Mouse (Mus musculus): ENCODE measurements at regions not wholly inside any gene's neighbourhood (a gene's known extent, or its start where the extent isn't known, plus 50 kb on each side); places are given as distances from the start of the nearest gene placed in this dataset.

DNA sequence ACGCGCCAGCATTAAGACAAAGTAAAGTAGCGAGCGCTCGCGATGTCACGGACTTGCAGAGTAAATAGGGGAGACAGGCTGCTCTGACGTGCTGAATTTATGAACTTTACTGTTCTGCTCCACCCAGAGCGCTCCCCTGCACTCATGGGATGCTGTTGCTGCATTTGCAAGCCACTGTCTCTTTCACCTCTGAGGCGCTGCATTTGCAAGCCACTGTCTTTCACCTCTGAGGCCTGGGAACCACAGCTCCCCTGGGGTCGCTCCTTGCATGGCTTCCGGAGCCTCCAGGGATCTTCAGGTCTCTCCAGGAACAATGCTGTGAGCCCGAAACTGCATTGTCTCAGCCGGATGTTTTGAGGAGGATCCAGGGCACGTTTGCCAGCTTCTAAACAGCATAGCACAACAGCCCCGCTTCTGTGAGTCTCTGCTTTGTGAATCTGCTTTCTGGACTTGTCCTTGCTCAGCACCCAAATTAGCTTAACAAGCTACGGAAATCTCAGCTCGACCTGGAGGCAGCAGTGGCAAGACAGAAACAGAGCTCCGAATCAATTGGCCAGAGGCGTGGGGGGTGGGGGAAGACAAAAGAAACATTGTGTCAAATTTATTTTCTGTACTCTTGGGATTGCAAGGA, 179.6 kb downstream of the 1700010I14Rik start:
- H3K9ac ChIP-seq, result peak overlapping the region; percentile 23; the same call in 1 of the 2 replicates
- ATAC-seq (ENCODE audit: insufficient number of reproducible peaks, low FRiP score, low TSS enrichment, low read depth), result no peak
- peaks cover 6% of the 10 kb centered on the region; the same call in 1 of the 2 replicates for H3K27me3 ChIP-seq
- peaks cover 15% of the 10 kb centered on the region for H3K4me1 ChIP-seq
- peak overlapping the region; percentile 80 for H3K4me2 ChIP-seq (replicated peaks)
- under 1% methylated on average over 20 of the region's 20 CpGs for WGBS
- H3K27ac ChIP-seq (replicated peaks), result no peak overlapping the region
- no peaks in the 10 kb centered on the region for H3K36me3 ChIP-seq
- H3K4me3 ChIP-seq (replicated peaks), result peak overlapping the region; percentile 41
- H3K9me3 ChIP-seq (replicated peaks), result no peaks in the 10 kb centered on the region

DNA sequence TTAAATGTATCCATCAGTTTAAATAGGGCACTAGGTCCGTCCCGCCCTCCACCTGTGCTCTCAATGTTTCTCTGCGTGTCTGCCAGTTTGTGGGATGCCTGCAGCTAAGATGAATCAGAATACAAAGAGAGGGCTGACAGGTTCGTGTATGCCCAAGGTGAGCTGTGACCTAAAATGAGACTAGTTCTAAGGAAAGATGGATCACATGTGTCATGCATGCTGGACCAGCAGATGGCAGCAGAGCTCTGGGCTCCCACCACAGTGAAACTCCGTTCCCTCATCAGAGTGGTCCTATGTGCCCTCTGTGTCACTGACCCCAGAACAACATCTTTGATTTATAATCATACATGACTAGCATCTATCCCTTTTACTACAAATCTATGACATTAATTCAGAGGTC, 180.3 kb downstream of the 1700010I14Rik start:
- H3K9me3 ChIP-seq (replicated peaks), result no peaks in the 10 kb centered on the region
- ATAC-seq (ENCODE audit: insufficient number of reproducible peaks, low FRiP score, low TSS enrichment, low read depth), result no peak
- H3K4me1 ChIP-seq, result peaks cover 15% of the 10 kb centered on the region
- no peak overlapping the region for H3K27ac ChIP-seq (replicated peaks)
- H3K9ac ChIP-seq, result no peak overlapping the region
- H3K4me3 ChIP-seq (replicated peaks), result peak overlapping the region; percentile 41
- H3K4me2 ChIP-seq (replicated peaks), result peak overlapping the region; percentile 80
- no peaks in the 10 kb centered on the region for H3K36me3 ChIP-seq
- peaks cover 6% of the 10 kb centered on the region; the same call in 1 of the 2 replicates for H3K27me3 ChIP-seq
- WGBS, result 0% methylated on average over 5 of the region's 5 CpGs

DNA sequence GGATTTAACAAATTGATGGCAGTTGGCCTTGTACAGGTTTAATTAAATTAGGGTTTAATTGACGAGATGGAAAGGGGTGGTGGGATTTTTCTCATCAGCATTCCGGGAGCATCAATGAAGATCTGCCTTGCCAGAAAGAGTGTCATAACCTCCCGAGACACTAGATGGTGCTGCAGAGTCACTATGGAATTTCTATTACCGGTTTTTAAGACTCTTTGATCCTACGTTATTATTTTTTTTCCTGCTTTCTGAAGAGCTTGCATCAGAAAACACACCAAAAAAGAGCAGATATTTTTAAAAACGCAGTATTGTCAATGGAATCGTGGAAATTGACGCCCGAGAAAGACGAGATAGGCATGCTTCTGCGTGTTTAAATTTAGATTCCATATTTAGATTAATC, 181.2 kb downstream of the 1700010I14Rik start:
- H3K4me2 ChIP-seq (replicated peaks), result no peak overlapping the region
- H3K27me3 ChIP-seq, result peaks cover 6% of the 10 kb centered on the region; the same call in 1 of the 2 replicates
- no peak overlapping the region for H3K27ac ChIP-seq (replicated peaks)
- no peaks in the 10 kb centered on the region for H3K9me3 ChIP-seq (replicated peaks)
- H3K4me1 ChIP-seq, result peaks cover 15% of the 10 kb centered on the region
- H3K9ac ChIP-seq, result no peak overlapping the region
- no peak for ATAC-seq (ENCODE audit: insufficient number of reproducible peaks, low FRiP score, low TSS enrichment, low read depth)
- no peaks in the 10 kb centered on the region for H3K36me3 ChIP-seq
- WGBS, result 11% methylated on average over 11 of the region's 11 CpGs
- H3K4me3 ChIP-seq (replicated peaks), result no peak overlapping the region

DNA sequence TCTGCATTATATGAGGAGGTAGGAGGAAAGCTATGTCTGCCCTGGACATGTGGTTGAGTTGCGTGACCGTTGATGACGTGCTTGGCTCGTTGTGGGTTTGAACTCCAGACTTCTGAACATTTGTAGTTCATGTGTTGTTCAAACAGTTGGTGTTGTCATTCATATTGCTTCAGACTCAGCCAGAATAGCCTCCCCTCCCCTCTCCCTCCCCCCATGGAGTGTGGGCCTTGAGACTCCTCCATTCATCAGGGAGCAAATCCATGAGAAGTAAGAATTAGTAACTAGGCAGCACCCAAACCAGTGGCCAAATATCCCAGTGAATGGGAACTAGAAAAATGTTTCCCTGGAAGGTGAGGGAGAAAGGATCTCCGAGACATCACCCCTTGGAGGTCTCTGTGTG, 209.0 kb downstream of the 1700010I14Rik start:
- no peak overlapping the region for H3K9ac ChIP-seq
- no peaks in the 10 kb centered on the region for H3K36me3 ChIP-seq
- H3K4me1 ChIP-seq, result no peaks in the 10 kb centered on the region
- H3K9me3 ChIP-seq (replicated peaks), result no peaks in the 10 kb centered on the region
- H3K27ac ChIP-seq (replicated peaks), result no peak overlapping the region
- WGBS, result 65% methylated on average over 5 of the region's 5 CpGs
- no peaks in the 10 kb centered on the region for H3K27me3 ChIP-seq
- no peak overlapping the region for H3K4me2 ChIP-seq (replicated peaks)
- no peak for ATAC-seq (ENCODE audit: insufficient number of reproducible peaks, low FRiP score, low TSS enrichment, low read depth)
- no peak overlapping the region for H3K4me3 ChIP-seq (replicated peaks)

DNA sequence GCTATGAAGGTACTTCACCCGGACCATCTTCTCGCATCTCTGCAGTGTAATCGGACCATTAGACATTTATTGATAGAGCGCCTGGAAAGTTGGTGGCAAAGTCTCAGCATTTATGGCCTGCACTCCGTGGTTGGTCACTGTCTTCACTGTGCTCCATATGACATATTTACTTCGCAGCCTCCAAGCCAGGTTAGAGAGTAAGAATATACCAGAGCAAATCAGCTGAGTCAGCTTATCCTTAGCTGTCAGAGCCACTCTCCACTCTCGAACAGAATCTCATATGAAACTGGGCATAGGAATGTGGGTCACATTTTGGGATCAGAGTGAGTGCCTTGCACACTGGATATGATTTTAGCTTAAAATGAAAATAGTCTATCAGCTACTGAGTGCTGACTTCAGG, 212.3 kb downstream of the 1700010I14Rik start:
- Histone ChIP-seq H3K27me3 (no peaks in the 10 kb centered on the region), H3K36me3 (no peaks in the 10 kb centered on the region), H3K4me3 (replicated peaks) (no peak overlapping the region), H3K9me3 (replicated peaks) (no peaks in the 10 kb centered on the region), H3K4me1 (no peaks in the 10 kb centered on the region), H3K27ac (replicated peaks) (no peak overlapping the region), H3K4me2 (replicated peaks) (no peak overlapping the region), H3K9ac (no peak overlapping the region)
- 86% methylated on average over 7 of the region's 7 CpGs for WGBS
- no peak for ATAC-seq (ENCODE audit: insufficient number of reproducible peaks, low FRiP score, low TSS enrichment, low read depth)

DNA sequence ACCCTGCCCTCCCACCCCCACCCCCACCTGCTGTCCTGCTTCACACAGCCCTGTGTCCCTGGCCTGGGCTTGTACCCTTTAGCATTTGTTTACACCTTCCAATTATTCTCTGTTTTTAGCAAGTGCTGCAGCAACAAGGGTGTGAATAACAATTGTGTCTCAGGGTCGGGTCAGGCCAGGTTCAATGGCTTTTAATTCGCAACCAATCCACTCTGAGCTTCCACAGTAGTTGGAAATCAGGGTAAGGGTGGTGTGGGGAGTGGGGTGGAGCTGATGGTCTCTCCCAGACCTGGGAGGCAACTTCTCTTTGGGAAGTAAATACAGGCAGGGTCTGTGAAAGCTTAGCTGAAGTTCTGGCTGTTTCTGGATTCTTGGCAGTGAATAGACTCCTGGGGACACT, 214.4 kb downstream of the 1700010I14Rik start:
- Histone ChIP-seq H3K4me1 (no peaks in the 10 kb centered on the region), H3K9ac (no peak overlapping the region), H3K36me3 (no peaks in the 10 kb centered on the region), H3K27ac (replicated peaks) (no peak overlapping the region), H3K9me3 (replicated peaks) (no peaks in the 10 kb centered on the region), H3K27me3 (no peaks in the 10 kb centered on the region), H3K4me2 (replicated peaks) (no peak overlapping the region), H3K4me3 (replicated peaks) (no peak overlapping the region)
- no peak for ATAC-seq (ENCODE audit: insufficient number of reproducible peaks, low FRiP score, low TSS enrichment, low read depth)
- 15% methylated on average over 2 of the region's 2 CpGs for WGBS

DNA sequence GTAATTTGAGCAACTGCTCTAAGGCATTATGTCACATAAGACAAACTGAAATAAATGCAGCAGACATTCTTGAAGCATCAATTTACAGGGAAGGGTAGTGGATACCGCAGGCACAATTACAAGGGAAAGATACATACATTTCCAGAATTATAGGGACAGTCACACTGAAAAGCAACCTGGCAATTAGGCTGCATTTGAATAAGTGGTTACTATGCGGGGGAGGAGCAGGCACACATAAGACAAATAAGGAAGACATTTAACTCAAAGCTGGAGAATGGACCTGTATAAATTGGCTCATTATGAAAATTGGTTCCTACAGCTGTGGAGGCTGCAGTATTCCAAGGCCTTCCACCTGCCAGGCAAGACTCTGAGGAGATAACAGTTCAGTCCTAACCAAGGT, 211.2 kb upstream of the Gm17728 start:
- 69% methylated on average over 2 of the region's 2 CpGs for WGBS
- Histone ChIP-seq H3K36me3 (no peaks in the 10 kb centered on the region), H3K27ac (replicated peaks) (no peak overlapping the region), H3K9ac (no peak overlapping the region), H3K27me3 (no peaks in the 10 kb centered on the region), H3K4me1 (no peaks in the 10 kb centered on the region), H3K4me2 (replicated peaks) (no peak overlapping the region), H3K9me3 (replicated peaks) (no peaks in the 10 kb centered on the region), H3K4me3 (replicated peaks) (no peak overlapping the region)
- no peak for ATAC-seq (ENCODE audit: insufficient number of reproducible peaks, low FRiP score, low TSS enrichment, low read depth)

DNA sequence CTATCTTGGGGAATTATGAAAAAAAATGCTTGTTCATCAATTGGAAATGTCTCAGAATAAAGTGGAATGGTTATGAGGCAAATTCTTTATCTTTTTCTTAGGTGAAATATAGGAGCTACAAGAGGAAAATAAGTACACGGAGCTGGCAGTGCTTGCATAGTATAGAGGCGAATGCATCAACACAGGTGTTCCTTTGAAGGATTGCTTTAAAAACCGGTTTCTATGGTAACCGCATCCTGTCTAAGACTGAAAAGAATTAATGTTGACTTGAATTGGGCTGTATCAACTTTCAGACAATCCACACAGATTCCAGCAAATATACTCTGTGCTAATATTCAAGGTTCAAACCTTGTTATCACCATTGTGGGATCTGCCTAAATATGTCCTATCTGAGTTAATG, 198.8 kb upstream of the Gm17728 start:
- Histone ChIP-seq H3K4me3 (replicated peaks) (no peak overlapping the region), H3K27ac (replicated peaks) (no peak overlapping the region), H3K9me3 (replicated peaks) (no peaks in the 10 kb centered on the region), H3K4me2 (replicated peaks) (no peak overlapping the region), H3K36me3 (no peaks in the 10 kb centered on the region), H3K4me1 (peaks cover 3% of the 10 kb centered on the region; the same call in 1 of the 2 replicates), H3K9ac (no peak overlapping the region), H3K27me3 (peaks cover 6% of the 10 kb centered on the region)
- WGBS, result 80% methylated on average over 4 of the region's 4 CpGs
- no peak for ATAC-seq (ENCODE audit: insufficient number of reproducible peaks, low FRiP score, low TSS enrichment, low read depth)

DNA sequence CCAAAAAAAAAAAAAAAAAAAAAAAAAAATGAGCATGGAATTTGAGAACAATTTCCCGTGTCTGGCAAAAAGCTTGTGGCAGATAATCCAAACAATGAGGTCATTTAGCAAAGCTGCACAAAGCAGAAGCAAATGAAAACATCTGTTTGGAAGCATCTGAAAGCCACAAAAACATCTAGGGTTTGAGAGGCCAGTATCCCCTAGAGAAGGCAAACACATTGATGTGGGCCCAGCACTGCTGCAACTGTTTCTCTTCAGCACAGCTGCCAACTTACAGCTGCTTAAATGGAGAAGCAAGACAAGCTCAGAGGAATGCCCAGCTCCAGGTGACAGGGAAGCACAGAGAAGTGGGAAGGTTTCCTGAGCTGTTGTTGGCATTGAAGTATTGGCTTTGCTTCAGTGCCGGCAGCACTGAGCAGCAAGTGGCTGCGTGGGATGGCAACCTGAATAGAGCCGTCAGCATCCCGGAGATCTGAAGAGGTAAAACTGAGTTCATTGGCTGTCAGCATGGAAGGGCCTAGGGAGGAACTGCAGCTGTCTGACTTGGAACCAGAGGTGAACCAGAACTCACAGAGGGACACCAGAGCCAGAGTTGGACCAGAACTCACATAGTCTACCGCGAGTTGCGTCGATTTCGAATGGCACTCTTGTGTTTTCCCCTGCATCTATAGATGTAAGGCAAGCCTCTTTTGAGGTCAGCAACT, 193.8 kb upstream of the Gm17728 start:
- WGBS, result 40% methylated on average over 10 of the region's 10 CpGs
- no peak overlapping the region for H3K9ac ChIP-seq
- no peaks in the 10 kb centered on the region for H3K36me3 ChIP-seq
- no peak overlapping the region for H3K4me2 ChIP-seq (replicated peaks)
- H3K4me1 ChIP-seq, result peaks cover 6% of the 10 kb centered on the region; the same call in 1 of the 2 replicates
- H3K4me3 ChIP-seq (replicated peaks), result no peak overlapping the region
- no peaks in the 10 kb centered on the region for H3K9me3 ChIP-seq (replicated peaks)
- H3K27me3 ChIP-seq, result peaks cover 34% of the 10 kb centered on the region
- H3K27ac ChIP-seq (replicated peaks), result no peak overlapping the region
- peak; percentile 54; the same call in 1 of the 2 replicates for ATAC-seq (ENCODE audit: insufficient number of reproducible peaks, low FRiP score, low TSS enrichment, low read depth)

DNA sequence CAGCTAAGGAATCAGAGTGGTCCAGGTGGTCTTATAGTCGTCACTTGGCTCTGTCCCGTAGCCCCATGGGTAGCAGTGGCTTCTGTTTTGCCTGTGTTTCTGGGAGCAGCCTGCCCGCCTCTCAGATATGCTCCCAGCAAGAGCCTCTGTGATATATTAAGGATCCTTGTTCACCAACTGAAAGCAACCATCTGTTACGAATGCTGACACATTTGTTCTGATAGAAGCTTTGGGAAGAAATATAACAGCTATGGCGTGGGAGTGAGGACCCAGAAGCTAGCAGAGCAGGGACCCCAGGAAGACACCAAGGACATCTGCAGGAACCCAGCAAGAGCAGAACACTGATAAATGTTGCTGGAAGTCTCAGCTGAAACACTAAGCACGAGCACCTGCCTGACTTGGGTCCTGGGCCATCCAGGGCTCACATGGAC, 186.7 kb upstream of the Gm17728 start:
- WGBS, result 67% methylated on average over 6 of the region's 6 CpGs
- H3K36me3 ChIP-seq, result no peaks in the 10 kb centered on the region

DNA sequence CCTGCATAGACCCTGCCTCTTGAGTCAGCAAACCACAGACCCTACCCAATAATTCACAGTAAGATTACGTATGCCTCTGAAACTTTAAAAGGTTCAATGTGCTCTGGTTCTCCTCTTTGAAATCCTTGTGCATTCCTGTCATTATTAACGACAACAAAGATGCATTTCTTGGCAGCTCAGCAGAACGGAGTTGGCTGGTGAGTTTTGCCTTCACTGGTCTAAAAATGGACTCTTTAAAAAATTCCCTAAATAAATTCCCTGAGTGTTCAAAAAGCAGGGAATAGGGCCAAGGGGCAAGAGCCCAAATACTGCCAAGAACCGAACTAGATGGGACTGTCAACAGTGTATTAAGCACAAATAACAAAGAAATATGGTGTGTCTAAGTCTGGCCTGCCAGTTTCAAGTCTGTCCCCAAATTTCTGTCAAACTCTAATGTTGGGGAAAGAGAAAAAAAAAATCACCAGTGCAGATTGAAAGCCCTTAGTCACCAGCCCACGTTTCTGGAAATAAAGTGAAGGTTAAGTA, 163.2 kb upstream of the Gm17728 start:
- no peak overlapping the region for H3K9ac ChIP-seq
- H3K4me3 ChIP-seq (replicated peaks), result no peak overlapping the region
- H3K36me3 ChIP-seq, result no peaks in the 10 kb centered on the region
- no peaks in the 10 kb centered on the region for H3K27me3 ChIP-seq
- H3K4me1 ChIP-seq, result no peaks in the 10 kb centered on the region
- 31% methylated on average over 5 of the region's 5 CpGs for WGBS
- ATAC-seq (ENCODE audit: insufficient number of reproducible peaks, low FRiP score, low TSS enrichment, low read depth), result no peak
- no peaks in the 10 kb centered on the region for H3K9me3 ChIP-seq (replicated peaks)
- H3K4me2 ChIP-seq (replicated peaks), result no peak overlapping the region
- no peak overlapping the region for H3K27ac ChIP-seq (replicated peaks)

More for the DNA sequence above, 186.7 kb upstream of the Gm17728 start:
- no peak overlapping the region for H3K4me2 ChIP-seq (replicated peaks)
- H3K4me1 ChIP-seq, result no peaks in the 10 kb centered on the region
- H3K9me3 ChIP-seq (replicated peaks), result no peaks in the 10 kb centered on the region
- no peak for ATAC-seq (ENCODE audit: insufficient number of reproducible peaks, low FRiP score, low TSS enrichment, low read depth)
- no peak overlapping the region for H3K9ac ChIP-seq
- peaks cover 22% of the 10 kb centered on the region; the same call in 1 of the 2 replicates for H3K27me3 ChIP-seq
- H3K4me3 ChIP-seq (replicated peaks), result no peak overlapping the region
- H3K27ac ChIP-seq (replicated peaks), result no peak overlapping the region
